Mouse (Mus musculus): Measurements from ENCODE around the gene Vps4a. TPM values are rescaled to one million over a fixed set of nuclear protein-coding genes. Genes with fewer than 3 reads are reported as not detected.
"Not testable (repeated sequence)": the region's sequence is repeated elsewhere in the genome, so short reads cannot be mapped to it uniquely, and the experiment has no call there.

Vps4a gene
- polyA plus RNA-seq, 1 experiment from 2014 or later = 153 TPM

GRCm38 (mm10) chr8:107007795-107008194 is 23.2 kb upstream of the Vps4a start:
- Histone ChIP-seq H3K9me3 (ENCODE audit: control insufficient read depth, low read length) (no peaks in the 10 kb centered on the region), H3K4me2 (ENCODE audit: low read length) (no peak overlapping the region), H3K4me3 (replicated peaks; ENCODE audit: low read length) (no peak overlapping the region), H3K36me3 (ENCODE audit: control insufficient read depth, insufficient read depth) (no peaks in the 10 kb centered on the region), H3K27me3 (replicated peaks; ENCODE audit: control insufficient read depth, insufficient read depth, low read length) (no peaks in the 10 kb centered on the region), H3K4me1 (replicated peaks; ENCODE audit: control insufficient read depth, insufficient read depth, low read length) (no peaks in the 10 kb centered on the region), H3K27ac (ENCODE audit: low read length) (no peak overlapping the region), H3K9ac (replicated peaks; ENCODE audit: low read depth, low read length) (no peak overlapping the region)
- 88% methylated on average over 3 of the region's 3 CpGs for WGBS
- no peak for ATAC-seq

- no peak for ATAC-seq
- no peaks in the 10 kb centered on the region for H3K36me3 ChIP-seq (ENCODE audit: control insufficient read depth, insufficient read depth)
- no peaks in the 10 kb centered on the region for H3K4me1 ChIP-seq (replicated peaks; ENCODE audit: control insufficient read depth, insufficient read depth, low read length)
- no peak overlapping the region for H3K4me2 ChIP-seq (ENCODE audit: low read length)
- 89% methylated on average over 2 of the region's 2 CpGs for WGBS
- no peak overlapping the region for H3K27ac ChIP-seq (ENCODE audit: low read length)
- H3K9ac ChIP-seq (replicated peaks; ENCODE audit: low read depth, low read length) = no peak overlapping the region
- no peaks in the 10 kb centered on the region for H3K27me3 ChIP-seq (replicated peaks; ENCODE audit: control insufficient read depth, insufficient read depth, low read length)
- H3K9me3 ChIP-seq (ENCODE audit: control insufficient read depth, low read length) = no peaks in the 10 kb centered on the region
- H3K4me3 ChIP-seq (replicated peaks; ENCODE audit: low read length) = no peak overlapping the region
Measured at GRCm38 (mm10) chr8:107012666-107013065, 18.4 kb upstream of the Vps4a start.

- no peak for ATAC-seq
- no peaks in the 10 kb centered on the region for H3K4me1 ChIP-seq (replicated peaks; ENCODE audit: control insufficient read depth, insufficient read depth, low read length)
- H3K9me3 ChIP-seq (ENCODE audit: control insufficient read depth, low read length) = no peaks in the 10 kb centered on the region
- H3K9ac ChIP-seq (replicated peaks; ENCODE audit: low read depth, low read length) = no peak overlapping the region
- no peak overlapping the region for H3K4me3 ChIP-seq (replicated peaks; ENCODE audit: low read length)
- no peak overlapping the region for H3K4me2 ChIP-seq (ENCODE audit: low read length)
- H3K27ac ChIP-seq (ENCODE audit: low read length) = no peak overlapping the region
- no peaks in the 10 kb centered on the region for H3K27me3 ChIP-seq (replicated peaks; ENCODE audit: control insufficient read depth, insufficient read depth, low read length)
- no peaks in the 10 kb centered on the region for H3K36me3 ChIP-seq (ENCODE audit: control insufficient read depth, insufficient read depth)
- 78% methylated on average over 1 of the region's 1 CpGs for WGBS
Measured at GRCm38 (mm10) chr8:107014915-107015314, 16.1 kb upstream of the Vps4a start.

GRCm38 (mm10) chr8:107023479-107023878 is 7.5 kb upstream of the Vps4a start:
- Histone ChIP-seq H3K27me3 (replicated peaks; ENCODE audit: control insufficient read depth, insufficient read depth, low read length) (no peaks in the 10 kb centered on the region), H3K4me1 (replicated peaks; ENCODE audit: control insufficient read depth, insufficient read depth, low read length) (no peaks in the 10 kb centered on the region), H3K27ac (ENCODE audit: low read length) (no peak overlapping the region), H3K36me3 (ENCODE audit: control insufficient read depth, insufficient read depth) (no peaks in the 10 kb centered on the region), H3K9ac (replicated peaks; ENCODE audit: low read depth, low read length) (no peak overlapping the region), H3K9me3 (ENCODE audit: control insufficient read depth, low read length) (no peaks in the 10 kb centered on the region), H3K4me2 (ENCODE audit: low read length) (no peak overlapping the region), H3K4me3 (replicated peaks; ENCODE audit: low read length) (no peak overlapping the region)
- WGBS = 93% methylated on average over 8 of the region's 8 CpGs
- ATAC-seq = no peak

GRCm38 (mm10) chr8:107029310-107029709 is 1.7 kb upstream of the Vps4a start:
- peaks cover 16% of the 10 kb centered on the region for H3K4me1 ChIP-seq (replicated peaks; ENCODE audit: control insufficient read depth, insufficient read depth, low read length)
- H3K4me3 ChIP-seq (replicated peaks; ENCODE audit: low read length) = no peak overlapping the region
- no peak overlapping the region for H3K4me2 ChIP-seq (ENCODE audit: low read length)
- no peak overlapping the region for H3K27ac ChIP-seq (ENCODE audit: low read length)
- WGBS = 89% methylated on average over 3 of the region's 3 CpGs
- H3K27me3 ChIP-seq (replicated peaks; ENCODE audit: control insufficient read depth, insufficient read depth, low read length) = no peaks in the 10 kb centered on the region
- ATAC-seq = no peak
- no peaks in the 10 kb centered on the region for H3K9me3 ChIP-seq (ENCODE audit: control insufficient read depth, low read length)
- H3K9ac ChIP-seq (replicated peaks; ENCODE audit: low read depth, low read length) = no peak overlapping the region
- H3K36me3 ChIP-seq (ENCODE audit: control insufficient read depth, insufficient read depth) = no peaks in the 10 kb centered on the region

GRCm38 (mm10) chr8:107030058-107030457 is 964 bp upstream of the Vps4a start:
- Histone ChIP-seq H3K27me3 (replicated peaks; ENCODE audit: control insufficient read depth, insufficient read depth, low read length) (no peaks in the 10 kb centered on the region), H3K4me1 (replicated peaks; ENCODE audit: control insufficient read depth, insufficient read depth, low read length) (peaks cover 16% of the 10 kb centered on the region), H3K9me3 (ENCODE audit: control insufficient read depth, low read length) (no peaks in the 10 kb centered on the region), H3K9ac (replicated peaks; ENCODE audit: low read depth, low read length) (no peak overlapping the region), H3K27ac (ENCODE audit: low read length) (no peak overlapping the region), H3K36me3 (ENCODE audit: control insufficient read depth, insufficient read depth) (no peaks in the 10 kb centered on the region), H3K4me3 (replicated peaks; ENCODE audit: low read length) (no peak overlapping the region), H3K4me2 (ENCODE audit: low read length) (no peak overlapping the region)
- 72% methylated on average over 5 of the region's 5 CpGs for WGBS
- no peak for ATAC-seq

- H3K27me3 ChIP-seq (replicated peaks; ENCODE audit: control insufficient read depth, insufficient read depth, low read length) = no peaks in the 10 kb centered on the region
- no peaks in the 10 kb centered on the region for H3K9me3 ChIP-seq (ENCODE audit: control insufficient read depth, low read length)
- WGBS = under 1% methylated on average over 40 of the region's 40 CpGs
- H3K4me1 ChIP-seq (replicated peaks; ENCODE audit: control insufficient read depth, insufficient read depth, low read length) = peaks cover 18% of the 10 kb centered on the region
- peak overlapping the region; percentile 85 for H3K4me3 ChIP-seq (replicated peaks; ENCODE audit: low read length)
- peak overlapping the region; percentile 62 for H3K4me2 ChIP-seq (ENCODE audit: low read length)
- peak overlapping the region; percentile 72 for H3K27ac ChIP-seq (ENCODE audit: low read length)
- peak overlapping the region; percentile 85 for H3K9ac ChIP-seq (replicated peaks; ENCODE audit: low read depth, low read length)
- peaks cover 2% of the 10 kb centered on the region; the same call in 1 of the 2 replicates for H3K36me3 ChIP-seq (ENCODE audit: control insufficient read depth, insufficient read depth)
- ATAC-seq = no peak; the same call in 1 of the 2 replicates
Measured at GRCm38 (mm10) chr8:107031577-107032090, 612 bp downstream of the Vps4a start.

- ATAC-seq; H3K9ac ChIP-seq (replicated peaks; ENCODE audit: low read depth, low read length); H3K36me3 ChIP-seq (ENCODE audit: control insufficient read depth, insufficient read depth); H3K27ac ChIP-seq (ENCODE audit: low read length); H3K4me2 ChIP-seq (ENCODE audit: low read length); H3K9me3 ChIP-seq (ENCODE audit: control insufficient read depth, low read length); H3K4me3 ChIP-seq (replicated peaks; ENCODE audit: low read length); H3K27me3 ChIP-seq (replicated peaks; ENCODE audit: control insufficient read depth, insufficient read depth, low read length): not testable (repeated sequence)
- H3K4me1 ChIP-seq (replicated peaks; ENCODE audit: control insufficient read depth, insufficient read depth, low read length) = peaks cover 18% of the 10 kb centered on the region
- 91% methylated on average over 2 of the region's 2 CpGs for WGBS
Measured at GRCm38 (mm10) chr8:107033609-107034008, 2.6 kb downstream of the Vps4a start.

GRCm38 (mm10) chr8:107035641-107036040 is 4.6 kb downstream of the Vps4a start:
- Histone ChIP-seq H3K9me3 (ENCODE audit: control insufficient read depth, low read length) (no peaks in the 10 kb centered on the region), H3K27ac (ENCODE audit: low read length) (no peak overlapping the region), H3K4me1 (replicated peaks; ENCODE audit: control insufficient read depth, insufficient read depth, low read length) (peaks cover 18% of the 10 kb centered on the region), H3K27me3 (replicated peaks; ENCODE audit: control insufficient read depth, insufficient read depth, low read length) (no peaks in the 10 kb centered on the region), H3K4me2 (ENCODE audit: low read length) (no peak overlapping the region), H3K36me3 (ENCODE audit: control insufficient read depth, insufficient read depth) (peaks cover 15% of the 10 kb centered on the region), H3K4me3 (replicated peaks; ENCODE audit: low read length) (no peak overlapping the region), H3K9ac (replicated peaks; ENCODE audit: low read depth, low read length) (no peak overlapping the region)
- ATAC-seq = no peak
- WGBS = 88% methylated on average over 3 of the region's 3 CpGs

- 84% methylated on average over 8 of the region's 8 CpGs for WGBS
- Histone ChIP-seq H3K27ac (ENCODE audit: low read length) (no peak overlapping the region), H3K9me3 (ENCODE audit: control insufficient read depth, low read length) (no peaks in the 10 kb centered on the region), H3K4me2 (ENCODE audit: low read length) (no peak overlapping the region), H3K27me3 (replicated peaks; ENCODE audit: control insufficient read depth, insufficient read depth, low read length) (no peaks in the 10 kb centered on the region), H3K36me3 (ENCODE audit: control insufficient read depth, insufficient read depth) (peaks cover 21% of the 10 kb centered on the region), H3K4me3 (replicated peaks; ENCODE audit: low read length) (no peak overlapping the region), H3K4me1 (replicated peaks; ENCODE audit: control insufficient read depth, insufficient read depth, low read length) (peaks cover 18% of the 10 kb centered on the region), H3K9ac (replicated peaks; ENCODE audit: low read depth, low read length) (no peak overlapping the region)
- ATAC-seq = no peak
Measured at GRCm38 (mm10) chr8:107036626-107037025, 5.6 kb downstream of the Vps4a start.

Measured in forebrain, embryonic 16.5 days (tissue).